Mouse (Mus musculus) heart, embryonic 13.5 days (tissue): ENCODE data around the gene Kcnd3. TPM values are rescaled to one million over a fixed set of nuclear protein-coding genes. Genes with fewer than 3 reads are reported as not detected.

Experiments
- ATAC-seq: fragments of 200-750 bp; cut with Nextera tagmentation; 2 replicates; pipeline ENCODE4 v1.8.0; 2017; ENCODE audit warnings: moderate TSS enrichment; ENCODE audit not compliant: insufficient number of reproducible peaks, low FRiP score, low TSS enrichment; ENCODE audit errors: extremely low read depth
- H3K27ac ChIP-seq: fragments of 300-500 bp; sonication (generic); replicated peaks from 2 replicates; pipeline ENCODE4 v1.5.1; 2015; ENCODE audit warnings: moderate library complexity, mild to moderate bottlenecking, inconsistent platforms
- H3K27me3 ChIP-seq: fragments of 300-500 bp; sonication (generic); replicated peaks from 2 replicates; pipeline ENCODE4 v1.6.1; 2015; ENCODE audit warnings: mild to moderate bottlenecking, inconsistent platforms
- H3K36me3 ChIP-seq: fragments of 300-500 bp; sonication (generic); 2 replicates; pipeline ENCODE4 v1.6.1; 2015; ENCODE audit warnings: mild to moderate bottlenecking, inconsistent platforms
- H3K4me1 ChIP-seq: fragments of 300-500 bp; sonication (generic); 2 replicates; pipeline ENCODE4 v1.6.1; 2015; ENCODE audit warnings: inconsistent platforms
- H3K4me2 ChIP-seq: fragments of 300-500 bp; sonication (generic); 2 replicates; pipeline ENCODE4 v1.6.1; 2015; ENCODE audit warnings: inconsistent platforms, mild to moderate bottlenecking, moderate library complexity
- H3K4me3 ChIP-seq: fragments of 300-500 bp; sonication (generic); 2 replicates; pipeline ENCODE4 v1.5.1; 2015; ENCODE audit warnings: moderate library complexity, mild to moderate bottlenecking, inconsistent platforms
- H3K9ac ChIP-seq: fragments of 300-500 bp; sonication (generic); 2 replicates; pipeline ENCODE4 v1.6.1; 2015; ENCODE audit warnings: inconsistent platforms, mild to moderate bottlenecking, moderate library complexity
- H3K9me3 ChIP-seq: fragments of 300-500 bp; sonication (generic); 2 replicates; pipeline ENCODE4 v1.6.1; 2016; ENCODE audit warnings: inconsistent platforms
- WGBS: fragments of 180-500 bp; shearing (Covaris S2); methylation state at CpG from one replicate; pipeline ENCODE4 v1.1.7; 2015; ENCODE audit warnings: mixed read lengths; 5-methylcytosine and 5-hydroxymethylcytosine counted together
- polyA plus RNA-seq: library from polyadenylated mRNA; unstranded; fragments of >200 nt; fragmentation: Nextera tagmentation; extraction: Ambion mirVana; gene quantifications from 2 replicates; pipeline ENCODE4 v1.2.1, GENCODE M21; 2015

Gene Kcnd3
- polyA plus RNA-seq, 1 experiment from 2014 or later, result 0.67 TPM

DNA sequence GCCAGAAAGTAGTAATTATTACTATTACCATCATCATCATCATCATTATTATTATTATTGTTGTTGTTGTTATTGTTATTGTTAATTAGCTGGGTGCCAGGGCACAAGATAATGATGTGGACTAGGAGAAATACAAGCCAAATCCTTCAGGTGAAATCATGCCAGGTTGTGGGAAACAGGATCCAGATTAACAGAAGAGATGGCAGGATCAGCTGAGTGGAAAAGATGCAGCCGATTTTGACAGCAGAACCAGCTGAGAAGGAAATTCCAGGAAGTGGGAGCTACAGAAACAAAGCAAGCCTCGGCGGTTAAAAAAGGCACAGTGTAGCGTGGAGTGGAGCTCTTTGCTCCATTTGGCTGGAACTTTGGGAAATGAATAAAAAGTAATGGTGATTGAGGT is 171.0 kb downstream of the Kcnd3 start:
- H3K36me3 ChIP-seq, result no peaks in the 10 kb centered on the region
- H3K9ac ChIP-seq, result no peak overlapping the region
- H3K4me3 ChIP-seq, result no peak overlapping the region
- no peak overlapping the region for H3K4me2 ChIP-seq
- WGBS, result 51% methylated on average over 4 of the region's 4 CpGs
- ATAC-seq, result no peak
- no peaks in the 10 kb centered on the region for H3K9me3 ChIP-seq
- H3K27ac ChIP-seq, result no peak overlapping the region
- peaks cover 19% of the 10 kb centered on the region for H3K4me1 ChIP-seq
- 0 out of 2 replicates have a peak, but pooled peaks cover 4% of the 10 kb centered on the region for H3K27me3 ChIP-seq

DNA sequence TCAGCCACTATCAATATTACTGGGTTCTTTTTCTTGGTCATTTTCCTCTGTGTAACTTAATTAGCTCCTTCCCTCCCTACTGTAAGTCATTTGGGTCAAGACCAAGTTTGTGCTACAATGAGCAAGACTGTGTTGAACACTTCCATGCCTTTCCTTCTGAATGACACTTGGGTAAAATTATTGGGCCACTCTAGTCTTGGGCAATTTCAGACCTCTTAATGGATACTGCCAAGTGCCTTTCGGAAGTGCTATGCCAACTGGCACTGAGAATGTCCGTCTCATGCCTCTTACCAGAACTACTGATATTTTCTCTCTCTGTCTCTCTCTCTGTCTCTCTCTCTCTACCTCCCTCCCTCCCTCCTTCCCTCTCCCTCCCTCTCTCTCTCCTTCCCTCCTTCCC is 173.8 kb downstream of the Kcnd3 start:
- no peaks in the 10 kb centered on the region for H3K9me3 ChIP-seq
- 79% methylated on average over 2 of the region's 2 CpGs for WGBS

DNA sequence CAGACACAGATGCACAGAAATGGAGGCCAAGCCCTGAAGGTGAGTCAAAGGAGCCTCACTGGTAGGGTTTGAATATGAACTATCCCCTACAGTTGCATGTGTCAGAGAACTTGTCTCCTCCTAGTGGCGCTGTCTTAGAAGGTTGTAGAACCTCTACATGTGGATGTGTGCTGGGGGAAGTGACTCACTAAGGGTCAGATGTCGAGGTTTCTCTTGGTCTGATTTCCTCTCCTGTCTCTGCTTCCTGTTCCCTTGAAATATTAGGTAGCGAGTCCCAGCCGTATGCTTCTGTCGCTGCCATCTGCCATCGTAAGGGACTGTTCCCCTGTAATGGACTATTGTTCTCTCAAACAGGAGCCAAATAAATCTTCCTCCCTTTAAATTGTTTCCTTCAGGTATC is 175.1 kb downstream of the Kcnd3 start:
- H3K4me2 ChIP-seq, result no peak overlapping the region
- WGBS, result 61% methylated on average over 6 of the region's 6 CpGs
- ATAC-seq, result no peak

More for the DNA sequence above, 173.8 kb downstream of the Kcnd3 start:
- no peaks in the 10 kb centered on the region for H3K36me3 ChIP-seq
- H3K4me1 ChIP-seq, result peaks cover 15% of the 10 kb centered on the region
- H3K9ac ChIP-seq, result no peak overlapping the region
- no peak overlapping the region for H3K4me3 ChIP-seq
- H3K27me3 ChIP-seq, result 0 out of 2 replicates have a peak, but pooled peaks cover 4% of the 10 kb centered on the region
- H3K27ac ChIP-seq, result no peak overlapping the region
- no peak overlapping the region for H3K4me2 ChIP-seq
- ATAC-seq, result no peak

DNA sequence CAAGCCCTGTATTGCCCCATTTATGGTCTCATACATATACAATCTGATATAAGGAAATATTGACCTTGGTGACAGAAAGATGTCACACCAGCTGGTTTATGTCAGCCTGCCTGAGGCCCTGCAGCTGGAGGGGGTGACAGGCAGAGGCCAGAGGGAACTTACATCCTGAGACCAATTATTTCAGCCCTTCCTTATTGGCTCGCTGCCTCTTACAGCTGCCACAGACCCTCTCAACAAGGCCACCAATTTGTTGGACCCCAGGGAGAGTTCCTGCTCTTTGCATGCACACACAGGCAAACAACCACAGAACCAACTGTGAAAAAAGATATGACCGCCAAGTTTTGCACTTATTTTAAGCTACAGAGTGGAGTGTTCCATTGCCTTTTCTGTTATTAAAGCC is 180.2 kb downstream of the Kcnd3 start:
- Histone ChIP-seq H3K4me3 (no peak overlapping the region), H3K9me3 (no peaks in the 10 kb centered on the region), H3K27ac (no peak overlapping the region), H3K27me3 (no peaks in the 10 kb centered on the region; the same call in 1 of the 2 replicates), H3K9ac (no peak overlapping the region), H3K4me1 (peaks cover 16% of the 10 kb centered on the region), H3K36me3 (no peaks in the 10 kb centered on the region), H3K4me2 (no peak overlapping the region)
- no peak for ATAC-seq
- WGBS, result 31% methylated on average over 2 of the region's 2 CpGs

More for the DNA sequence above, 175.1 kb downstream of the Kcnd3 start:
- Histone ChIP-seq H3K27ac (no peak overlapping the region), H3K4me1 (peaks cover 12% of the 10 kb centered on the region), H3K27me3 (0 out of 2 replicates have a peak, but pooled peaks cover 4% of the 10 kb centered on the region), H3K36me3 (no peaks in the 10 kb centered on the region), H3K4me3 (no peak overlapping the region), H3K9ac (no peak overlapping the region), H3K9me3 (no peaks in the 10 kb centered on the region)

DNA sequence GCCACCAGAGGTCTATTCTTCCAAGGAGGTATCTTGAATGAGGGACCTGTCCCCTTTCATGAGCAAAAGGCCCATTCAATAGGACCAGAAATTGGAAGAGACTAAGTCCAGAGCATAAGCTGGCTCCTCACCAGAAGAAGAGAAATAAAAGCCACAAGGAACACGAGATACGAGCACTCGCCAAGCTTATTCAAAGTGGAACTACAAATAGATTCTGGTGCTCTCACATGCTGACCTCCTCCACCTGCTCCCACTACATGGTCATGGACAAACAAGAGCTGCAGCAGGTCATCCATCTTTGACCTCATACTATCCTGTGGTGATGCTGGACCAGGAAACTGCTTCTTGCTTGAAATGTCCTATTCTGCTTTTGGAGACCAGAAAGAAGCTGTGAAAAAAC is 180.9 kb downstream of the Kcnd3 start:
- no peak overlapping the region for H3K4me2 ChIP-seq
- H3K9me3 ChIP-seq, result no peaks in the 10 kb centered on the region
- no peak for ATAC-seq
- H3K4me3 ChIP-seq, result no peak overlapping the region
- 78% methylated on average over 3 of the region's 3 CpGs for WGBS
- H3K27me3 ChIP-seq, result no peaks in the 10 kb centered on the region; the same call in 1 of the 2 replicates
- H3K36me3 ChIP-seq, result no peaks in the 10 kb centered on the region
- H3K9ac ChIP-seq, result no peak overlapping the region
- H3K27ac ChIP-seq, result no peak overlapping the region
- H3K4me1 ChIP-seq, result peaks cover 16% of the 10 kb centered on the region

DNA sequence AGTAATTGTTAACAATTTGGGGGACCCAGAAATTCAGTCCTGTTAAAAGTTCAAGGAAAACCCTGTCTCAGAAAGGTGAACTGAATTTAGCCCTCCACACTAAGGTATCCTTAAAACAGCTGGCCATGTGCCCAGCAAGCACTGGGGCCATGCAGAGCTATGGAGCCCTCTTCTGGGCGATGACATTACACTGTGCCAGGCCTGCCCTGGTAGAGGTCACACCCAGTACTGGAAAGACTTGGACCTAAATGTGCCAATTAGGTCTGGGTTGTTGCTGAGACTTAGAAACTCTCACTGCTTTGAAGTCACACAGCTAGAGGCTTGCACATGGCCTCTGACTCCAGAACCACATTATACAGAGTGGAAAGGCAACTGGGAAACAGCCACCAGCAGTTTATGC is 190.1 kb downstream of the Kcnd3 start:
- Histone ChIP-seq H3K36me3 (no peaks in the 10 kb centered on the region), H3K27me3 (peaks cover 12% of the 10 kb centered on the region; the same call in 1 of the 2 replicates), H3K4me3 (no peak overlapping the region), H3K4me2 (no peak overlapping the region), H3K4me1 (0 out of 2 replicates have a peak, but pooled peaks cover 3% of the 10 kb centered on the region), H3K9me3 (no peaks in the 10 kb centered on the region), H3K9ac (no peak overlapping the region), H3K27ac (no peak overlapping the region)
- no peak for ATAC-seq
- WGBS, result 42% methylated on average over 1 of the region's 1 CpGs

DNA sequence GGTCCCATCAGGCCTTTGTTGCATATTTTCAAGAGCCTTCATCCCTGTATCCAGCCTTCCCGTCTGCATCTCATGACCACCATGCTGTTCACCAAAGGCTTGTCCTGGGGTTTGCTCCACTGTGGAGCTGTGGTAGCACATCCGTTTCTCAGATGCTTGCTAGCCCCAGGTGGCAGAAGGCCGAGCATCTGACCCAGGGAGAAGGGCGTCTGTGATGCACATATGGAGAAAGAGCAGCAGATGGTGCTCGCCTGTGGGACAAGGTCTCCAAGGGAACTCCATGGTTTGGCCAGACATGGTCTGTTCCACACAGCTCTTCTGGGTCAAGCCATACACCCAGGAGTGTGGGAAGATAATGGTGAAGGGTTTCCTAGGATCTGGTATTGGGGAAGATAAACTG is 191.4 kb downstream of the Kcnd3 start:
- no peak for ATAC-seq
- 74% methylated on average over 5 of the region's 5 CpGs for WGBS
- no peak overlapping the region for H3K27ac ChIP-seq

DNA sequence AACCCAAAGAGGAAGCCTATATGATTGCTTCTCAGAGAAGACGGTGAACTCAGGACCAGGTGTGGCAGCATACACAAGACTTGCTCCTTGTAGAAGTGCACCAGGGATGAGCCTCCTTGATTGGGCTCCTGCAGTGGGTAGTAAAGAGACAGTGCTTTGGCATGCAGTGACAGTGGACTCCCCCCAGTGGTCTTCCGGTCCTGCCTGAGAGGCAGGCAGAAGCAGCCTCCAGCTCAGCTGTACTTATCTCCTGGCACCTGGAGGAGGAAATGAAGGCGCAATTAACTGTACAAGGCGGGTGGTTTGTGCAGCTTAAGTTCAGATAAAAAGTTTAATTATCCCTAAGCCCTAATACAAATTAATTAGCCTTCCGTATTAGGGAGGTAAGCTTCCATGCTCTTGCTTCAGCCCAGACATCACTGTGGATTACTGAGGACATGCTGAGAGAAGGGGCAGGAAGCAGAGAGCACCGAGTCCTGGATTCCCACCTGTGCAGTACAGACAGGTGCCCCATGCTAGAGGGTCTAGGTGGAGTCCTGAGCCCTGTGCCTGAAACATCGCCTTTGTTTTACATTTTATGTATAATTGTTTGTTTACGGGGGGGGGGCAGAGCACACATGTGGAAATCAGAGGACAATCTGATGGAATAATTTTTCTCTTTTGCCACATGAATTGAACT is 196.9 kb downstream of the Kcnd3 start:
- Histone ChIP-seq H3K4me1 (0 out of 2 replicates have a peak, but pooled peaks cover 3% of the 10 kb centered on the region), H3K27ac (no peak overlapping the region)
- WGBS, result 54% methylated on average over 8 of the region's 8 CpGs

More for the DNA sequence above, 191.4 kb downstream of the Kcnd3 start:
- no peak overlapping the region for H3K4me2 ChIP-seq
- 0 out of 2 replicates have a peak, but pooled peaks cover 3% of the 10 kb centered on the region for H3K4me1 ChIP-seq
- peaks cover 12% of the 10 kb centered on the region; the same call in 1 of the 2 replicates for H3K27me3 ChIP-seq
- no peaks in the 10 kb centered on the region for H3K9me3 ChIP-seq
- H3K4me3 ChIP-seq, result no peak overlapping the region
- no peaks in the 10 kb centered on the region for H3K36me3 ChIP-seq
- no peak overlapping the region for H3K9ac ChIP-seq

DNA sequence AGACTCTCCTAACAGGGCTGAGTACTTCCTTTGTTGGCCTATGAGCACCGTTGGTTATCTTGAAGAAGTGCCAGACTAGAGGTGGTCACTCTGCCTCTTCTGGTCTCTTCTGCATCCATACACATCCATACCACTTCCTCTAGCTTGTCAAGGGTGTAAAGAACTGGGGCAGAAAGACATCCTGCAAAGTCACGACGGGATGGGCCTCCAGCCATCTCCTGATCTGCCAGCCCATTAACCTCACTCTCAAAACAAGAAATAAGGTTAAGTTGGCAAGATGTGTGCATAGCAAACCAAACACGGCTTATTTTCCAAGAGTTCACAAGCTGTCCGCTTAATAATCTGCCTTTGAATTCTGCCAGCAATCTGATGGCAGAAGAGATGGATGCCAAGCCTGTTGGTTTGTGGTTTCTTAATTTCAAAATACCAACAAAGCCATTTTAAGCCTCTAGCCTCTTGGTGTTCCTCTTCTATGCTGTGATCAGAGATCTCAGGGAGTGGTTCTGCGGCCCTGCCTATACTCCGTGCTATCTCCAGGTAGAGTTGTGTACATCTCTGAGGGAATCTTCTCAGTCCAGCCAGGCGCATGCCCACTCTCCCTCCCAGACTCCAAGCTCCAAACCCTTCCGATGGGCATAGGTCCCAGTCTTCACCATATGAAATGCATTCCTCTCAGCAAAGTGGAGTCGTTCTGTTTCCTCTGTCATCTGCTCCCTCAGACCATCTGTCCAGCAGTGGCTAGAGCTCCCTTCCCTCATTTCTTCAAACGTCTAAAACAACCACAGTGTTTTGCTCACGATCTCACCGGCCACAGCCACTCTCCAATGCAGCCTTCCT is 201.6 kb downstream of the Kcnd3 start:
- no peaks in the 10 kb centered on the region for H3K36me3 ChIP-seq
- H3K9me3 ChIP-seq, result peaks cover 4% of the 10 kb centered on the region; the same call in 1 of the 2 replicates
- no peak for ATAC-seq
- no peak overlapping the region for H3K9ac ChIP-seq
- 80% methylated on average over 13 of the region's 13 CpGs for WGBS
- H3K27ac ChIP-seq, result no peak overlapping the region
- H3K27me3 ChIP-seq, result no peaks in the 10 kb centered on the region
- no peak overlapping the region for H3K4me2 ChIP-seq
- H3K4me1 ChIP-seq, result no peaks in the 10 kb centered on the region
- no peak overlapping the region for H3K4me3 ChIP-seq

More for the DNA sequence above, 196.9 kb downstream of the Kcnd3 start:
- Histone ChIP-seq H3K36me3 (no peaks in the 10 kb centered on the region), H3K4me3 (no peak overlapping the region), H3K27me3 (no peaks in the 10 kb centered on the region), H3K9ac (no peak overlapping the region), H3K4me2 (no peak overlapping the region), H3K9me3 (no peaks in the 10 kb centered on the region)
- ATAC-seq, result no peak

DNA sequence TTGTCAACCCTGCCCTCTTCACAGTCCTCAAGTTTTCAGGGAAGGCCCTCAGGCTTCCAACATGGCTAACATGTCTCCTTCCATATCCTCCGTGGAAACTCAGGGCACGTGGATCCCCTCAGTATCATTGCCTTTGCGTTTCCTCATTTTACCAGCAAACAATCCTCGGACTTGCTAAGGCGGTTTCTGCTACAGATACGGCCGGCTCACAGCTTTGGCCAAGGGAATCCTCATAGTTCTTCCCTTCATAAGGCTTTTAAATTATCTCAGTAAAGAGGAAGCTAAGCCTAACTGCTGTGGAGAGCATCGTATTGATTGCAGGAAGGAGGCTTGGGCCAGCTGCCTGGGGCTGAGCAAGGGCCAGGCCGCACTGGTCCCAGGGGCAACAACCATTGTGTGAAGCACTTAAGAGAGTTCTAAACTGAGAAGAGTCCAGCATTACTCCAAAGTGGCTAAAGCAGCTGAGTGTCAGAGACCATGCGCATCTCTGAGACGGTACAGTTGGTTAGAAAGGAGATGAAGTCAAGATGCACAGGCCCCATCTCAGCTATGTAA is 203.0 kb downstream of the Kcnd3 start:
- no peak for ATAC-seq
- H3K27ac ChIP-seq, result no peak overlapping the region
- no peak overlapping the region for H3K4me2 ChIP-seq
- H3K4me3 ChIP-seq, result no peak overlapping the region
- H3K9ac ChIP-seq, result no peak overlapping the region
- H3K36me3 ChIP-seq, result no peaks in the 10 kb centered on the region
- WGBS, result 83% methylated on average over 11 of the region's 11 CpGs
- H3K27me3 ChIP-seq, result no peaks in the 10 kb centered on the region
- H3K4me1 ChIP-seq, result no peaks in the 10 kb centered on the region
- peaks cover 4% of the 10 kb centered on the region; the same call in 1 of the 2 replicates for H3K9me3 ChIP-seq

DNA sequence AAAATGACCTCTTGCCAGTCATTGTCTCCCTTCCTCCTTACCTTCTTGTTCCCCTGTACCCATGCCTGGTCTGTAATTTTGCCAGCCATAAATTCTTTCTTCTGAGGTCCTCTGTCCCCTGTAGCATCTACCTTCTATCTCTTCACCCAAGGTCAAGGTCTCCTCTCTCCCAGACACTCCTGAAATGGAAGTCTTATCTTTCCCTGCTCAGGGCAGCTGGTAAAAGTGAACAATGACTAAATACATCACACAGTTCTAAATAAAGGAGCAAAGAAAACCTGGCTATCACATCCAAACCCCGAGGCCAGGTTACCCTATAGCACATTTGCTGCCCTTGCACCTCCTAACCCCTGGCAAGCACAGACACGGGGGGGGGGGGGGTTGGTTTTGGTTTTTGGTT is 208.4 kb downstream of the Kcnd3 start:
- Histone ChIP-seq H3K9ac (no peak overlapping the region), H3K27me3 (0 out of 2 replicates have a peak, but pooled peaks cover 3% of the 10 kb centered on the region), H3K9me3 (peaks cover 4% of the 10 kb centered on the region; the same call in 1 of the 2 replicates), H3K4me2 (no peak overlapping the region), H3K4me3 (no peak overlapping the region), H3K4me1 (peaks cover 11% of the 10 kb centered on the region), H3K27ac (peak overlapping the region; percentile 67), H3K36me3 (no peaks in the 10 kb centered on the region)
- WGBS, result 21% methylated on average over 2 of the region's 2 CpGs
- ATAC-seq, result no peak
